Mouse (Mus musculus): Measurements from ENCODE around the gene Serinc5.

DNA sequence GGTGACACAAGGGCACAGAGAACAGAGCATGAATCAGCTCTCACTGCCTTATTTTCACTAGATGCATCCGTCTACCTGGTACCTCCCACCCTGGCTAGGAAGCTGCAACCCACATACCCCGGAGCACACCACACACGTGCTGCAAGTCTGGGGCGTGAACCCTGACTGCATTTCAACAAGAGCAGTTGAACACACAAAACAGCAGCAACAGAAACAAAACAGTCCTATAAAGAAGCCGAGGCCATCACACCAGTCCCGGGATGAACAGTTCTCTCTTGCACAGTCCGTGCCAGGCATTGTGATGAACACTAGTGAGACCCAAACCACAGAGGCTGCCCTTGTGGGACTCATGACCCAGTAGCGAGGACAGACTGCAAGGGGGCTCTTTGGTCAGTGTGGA is 142.8 kb downstream of the Serinc5 start:
- TF ChIP-seq EP300 (IDR thresholded peaks at IDR 0.05; ENCODE audit: low read depth) (no peak), CTCF (IDR thresholded peaks at IDR 0.05; ENCODE audit: low read depth) (no peak)

Data from liver, postnatal 0 days (tissue).